8 mouse cellular contexts compared by ENCODE assay signal in genomic region chr9:48760449-48761174, GRCm38 (mm10).
A peak's percentile ranks its signal among the peaks of the same experiment; 100 is the strongest.
DNase-seq lines count a peak whose midpoint lies in the region; ATAC-seq lines count a peak whose summit lies in the region.

No protein-coding gene starts in this region.

- WGBS in forebrain, embryonic 15.5 days, result 35% methylated on average over 13 of the region's 13 CpGs
- 18% methylated on average over 13 of the region's 13 CpGs for WGBS in heart, embryonic 16.5 days

- DNase-seq in ovary, postnatal 36 days (ENCODE audit: low spot score), result peak; percentile 67
- no peak for DNase-seq in ovary, postnatal 10 days (ENCODE audit: low spot score)
- DNase-seq in kidney, postnatal 25 days, result peak; percentile 77 to 83
- peak; percentile 85 to 87 for DNase-seq in lung, adult 18-20 months
- peak; percentile 83 for DNase-seq in right cerebral cortex, adult 18-20 months
- DNase-seq in urinary bladder, postnatal 36 days (ENCODE audit: low spot score in 2 of 2), result no peak

- H3K27ac ChIP-seq in forebrain, embryonic 15.5 days (replicated peaks), result peak overlapping the region; percentile 78
- H3K27ac ChIP-seq in heart, embryonic 16.5 days (ENCODE audit: low read length), result peak overlapping the region; percentile 29

- H3K36me3 ChIP-seq in forebrain, embryonic 15.5 days, result no peaks in the 10 kb centered on the region
- H3K36me3 ChIP-seq in heart, embryonic 16.5 days (ENCODE audit: control insufficient read depth, insufficient read depth), result no peaks in the 10 kb centered on the region

- H3K27me3 ChIP-seq in forebrain, embryonic 15.5 days, result no peaks in the 10 kb centered on the region
- H3K27me3 ChIP-seq in heart, embryonic 16.5 days (ENCODE audit: control insufficient read depth, insufficient read depth, low read length), result no peaks in the 10 kb centered on the region

- H3K4me2 ChIP-seq in forebrain, embryonic 15.5 days (replicated peaks), result no peak overlapping the region; the same call in 1 of the 2 replicates
- H3K4me2 ChIP-seq in heart, embryonic 16.5 days (ENCODE audit: low read depth, low read length), result peak overlapping the region; percentile 7; the same call in 1 of the 2 replicates

- ATAC-seq in forebrain, embryonic 15.5 days (replicated peaks), result peak; percentile 82
- peak; percentile 88 for ATAC-seq in heart, embryonic 16.5 days (replicated peaks; ENCODE audit: extremely low read depth, insufficient read depth, low FRiP score)

- H3K4me1 ChIP-seq in forebrain, embryonic 15.5 days, result peaks cover 31% of the 10 kb centered on the region
- peaks cover 33% of the 10 kb centered on the region for H3K4me1 ChIP-seq in heart, embryonic 16.5 days (ENCODE audit: control insufficient read depth, insufficient read depth, low read length)

- H3K9ac ChIP-seq in forebrain, embryonic 15.5 days (replicated peaks), result no peak overlapping the region
- no peak overlapping the region for H3K9ac ChIP-seq in heart, embryonic 16.5 days (ENCODE audit: low read length)

- H3K9me3 ChIP-seq in forebrain, embryonic 15.5 days, result no peaks in the 10 kb centered on the region
- no peaks in the 10 kb centered on the region for H3K9me3 ChIP-seq in heart, embryonic 16.5 days (replicated peaks; ENCODE audit: control insufficient read depth, low read length)

- H3K4me3 ChIP-seq in forebrain, embryonic 15.5 days, result no peak overlapping the region
- H3K4me3 ChIP-seq in heart, embryonic 16.5 days (ENCODE audit: low read length), result no peak overlapping the region

Comparison
In these comparisons a context has a peak if more than half of its experiments do, and no peak if none do; other contexts are left out.
1. DNase-seq: peak in ovary, postnatal 36 days (single experiment), kidney, postnatal 25 days (2 of 2), lung, adult 18-20 months (2 of 2) and right cerebral cortex, adult 18-20 months (single experiment); none in ovary, postnatal 10 days (single experiment) and urinary bladder, postnatal 36 days (0 of 2).